Mouse (Mus musculus) stomach, postnatal 0 days (tissue): ENCODE measurements at regions not wholly inside any gene's neighbourhood (a gene's known extent, or its start where the extent isn't known, plus 50 kb on each side); places are given as distances from the start of the nearest gene placed in this dataset.
"Not testable (repeated sequence)": the region's sequence is repeated elsewhere in the genome, so short reads cannot be mapped to it uniquely, and the experiment has no call there.

Experiments
- ATAC-seq: fragments of 200-750 bp; cut with Nextera tagmentation; 2 replicates; pipeline ENCODE4 v1.8.0; 2017; ENCODE audit not compliant: low FRiP score, low TSS enrichment
- DNase-seq: peaks from one replicate; pipeline ENCODE4 v3.0.0-alpha.2; 2016; ENCODE audit warnings: low spot score
- H3K27ac ChIP-seq: fragments of 300-500 bp; sonication (generic); replicated peaks from 2 replicates; pipeline ENCODE4 v1.5.1; 2014; ENCODE audit warnings: mild to moderate bottlenecking, control low read depth
- H3K27me3 ChIP-seq: fragments of 300-500 bp; sonication (generic); 2 replicates; pipeline ENCODE4 v1.6.1; 2014; ENCODE audit warnings: low read length; ENCODE audit not compliant: control insufficient read depth, insufficient read depth
- H3K36me3 ChIP-seq: fragments of 300-500 bp; sonication (generic); 2 replicates; pipeline ENCODE4 v1.6.1; 2014; ENCODE audit warnings: low read length, mixed read lengths; ENCODE audit not compliant: control insufficient read depth, insufficient read depth
- H3K4me1 ChIP-seq: fragments of 300-500 bp; sonication (generic); replicated peaks from 2 replicates; pipeline ENCODE4 v1.6.1; 2014; ENCODE audit warnings: antibody characterized with exemption; ENCODE audit not compliant: control insufficient read depth, insufficient read depth
- H3K4me2 ChIP-seq: fragments of 300-500 bp; sonication (generic); replicated peaks from 2 replicates; pipeline ENCODE4 v1.6.1; 2014; ENCODE audit warnings: low read depth, mild to moderate bottlenecking, control low read depth, moderate library complexity
- H3K4me3 ChIP-seq: fragments of 300-500 bp; sonication (generic); 2 replicates; pipeline ENCODE4 v1.5.1; 2014; ENCODE audit warnings: low read depth, low read length, control low read depth
- H3K9ac ChIP-seq: fragments of 300-500 bp; sonication (generic); 2 replicates; pipeline ENCODE4 v1.6.1; 2014; ENCODE audit warnings: mild to moderate bottlenecking, low read length, control low read depth, mixed read lengths
- H3K9me3 ChIP-seq: fragments of 300-500 bp; sonication (generic); 2 replicates; pipeline ENCODE4 v1.6.1; 2016; ENCODE audit warnings: low read length; ENCODE audit not compliant: control insufficient read depth
- CTCF ChIP-seq: IDR thresholded peaks from 2 replicates; pipeline ENCODE4 v1.5.1; 2016; ENCODE audit warnings: antibody characterized with exemption, low read depth, mild to moderate bottlenecking, moderate library complexity
- WGBS: fragments of 180-500 bp; shearing (Covaris S2); extraction: QIAGEN DNeasy Blood & Tissue Kit; methylation state at CpG from one replicate; pipeline ENCODE4 v1.1.7; 2014; 5-methylcytosine and 5-hydroxymethylcytosine counted together

DNA sequence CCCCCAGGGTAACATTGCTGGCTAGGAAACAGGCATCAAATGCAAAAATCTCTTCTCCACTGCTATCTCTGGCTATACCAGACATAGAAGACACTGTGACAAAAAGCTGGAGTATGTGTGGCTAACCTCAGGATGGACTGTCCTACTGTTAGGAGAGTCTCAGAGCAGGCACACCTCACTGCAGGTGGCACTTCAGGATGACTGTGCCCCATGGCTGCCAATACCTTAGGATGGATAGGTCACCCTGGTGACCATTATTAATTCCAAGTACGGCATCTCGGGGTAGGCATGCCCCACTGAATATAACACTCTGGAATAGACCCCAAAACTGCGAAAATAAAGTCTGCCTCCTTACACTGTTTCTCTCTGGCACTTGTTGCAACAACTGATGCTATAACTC, 68.3 kb upstream of the Gm21119 start:
- ATAC-seq, H3K27ac ChIP-seq, H3K4me1 ChIP-seq, H3K4me2 ChIP-seq, H3K9ac ChIP-seq, H3K27me3 ChIP-seq, DNase-seq, H3K9me3 ChIP-seq, H3K4me3 ChIP-seq, H3K36me3 ChIP-seq: not testable (repeated sequence)
- no CpG with 5 or more reads among the region's 3 CpGs for WGBS

DNA sequence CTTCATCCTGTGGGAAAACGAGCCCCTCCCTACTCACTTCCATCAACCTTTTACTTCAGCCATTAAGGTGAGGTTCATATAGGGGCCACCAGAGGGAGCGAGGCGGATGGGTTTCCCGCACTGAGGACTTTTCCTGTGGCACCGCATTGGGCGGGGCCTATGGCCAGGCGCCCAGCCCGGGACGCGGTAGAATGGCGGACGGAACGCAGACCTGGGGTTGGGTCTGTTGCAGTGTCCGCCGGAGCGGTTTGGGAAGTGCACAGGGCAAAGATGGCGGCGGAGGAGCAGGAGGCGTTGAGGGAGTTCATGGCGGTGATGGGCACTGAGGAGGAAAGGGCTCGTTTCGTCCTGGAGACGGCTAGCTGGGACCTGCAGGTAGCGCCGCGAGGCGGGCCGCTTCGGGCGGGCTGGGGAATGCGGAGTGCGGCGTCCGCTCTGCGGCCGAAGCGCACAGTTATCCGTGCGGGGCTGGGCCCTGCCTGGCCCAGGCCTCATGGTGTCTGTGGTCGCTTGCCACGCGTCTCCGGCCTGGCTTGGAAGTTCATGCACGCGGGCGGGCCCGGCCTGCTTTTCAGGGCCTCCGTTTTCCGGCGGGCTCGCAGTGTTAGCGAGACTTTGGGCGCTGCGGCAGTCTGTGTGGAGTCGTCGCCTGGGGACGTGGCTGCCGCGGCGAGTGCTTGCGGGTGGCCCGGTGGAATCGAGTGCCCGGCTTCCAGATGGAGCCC, 64.5 kb upstream of the Gm21119 start:
- TF ChIP-seq CTCF = peak; percentile 64
- H3K4me1 ChIP-seq, H3K36me3 ChIP-seq, H3K9me3 ChIP-seq, H3K27me3 ChIP-seq: not testable (repeated sequence)
- Histone ChIP-seq H3K27ac (peak overlapping the region; percentile 79), H3K4me2 (peak overlapping the region; percentile 56), H3K9ac (peak overlapping the region; percentile 82), H3K4me3 (peak overlapping the region; percentile 63)
- DNase-seq (peak; percentile 46), ATAC-seq (peak; percentile 100)
- 12% methylated on average over 57 of the region's 64 CpGs for WGBS

GRCm38 (mm10) chr8:20556501-20557181, 58.1 kb upstream of the Gm21119 start:
- not testable (repeated sequence) for H3K4me2 ChIP-seq, H3K4me3 ChIP-seq, DNase-seq, H3K9me3 ChIP-seq, H3K4me1 ChIP-seq, H3K36me3 ChIP-seq, H3K27me3 ChIP-seq, H3K9ac ChIP-seq, H3K27ac ChIP-seq
- WGBS = no CpG with 5 or more reads among the region's 6 CpGs
- peak; percentile 52 for ATAC-seq

- not testable (repeated sequence) for H3K4me1 ChIP-seq, H3K9ac ChIP-seq, H3K36me3 ChIP-seq, H3K9me3 ChIP-seq, H3K4me2 ChIP-seq, H3K27ac ChIP-seq, H3K27me3 ChIP-seq, H3K4me3 ChIP-seq
- WGBS = 71% methylated on average over 7 of the region's 8 CpGs
- DNase-seq (peak; percentile 5), ATAC-seq (peak; percentile 73)
These were observed 57.5 kb upstream of the Gm21119 start for GRCm38 (mm10) chr8:20557184-20557583.

DNA sequence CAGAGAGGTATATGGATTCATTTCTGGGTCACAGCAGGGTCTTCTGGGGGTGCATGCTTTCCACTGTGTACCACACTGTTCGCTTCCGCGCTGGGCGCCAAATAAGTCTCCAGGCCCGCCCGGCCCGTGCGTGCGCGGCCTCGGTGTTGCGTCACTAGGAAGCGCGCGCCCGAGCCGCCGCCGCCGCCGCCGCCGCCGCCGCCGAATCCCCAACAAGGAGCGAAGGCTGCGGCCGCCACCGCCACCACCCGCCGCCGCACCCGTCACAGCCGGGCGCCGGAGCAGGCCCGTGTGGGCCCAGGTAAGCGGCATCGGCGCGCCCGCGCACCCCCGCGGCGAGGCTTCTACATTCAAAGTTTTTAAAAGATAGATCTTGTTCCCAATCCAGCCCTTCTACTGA, 57.1 kb upstream of the Gm21119 start:
- not testable (repeated sequence) for H3K4me1 ChIP-seq, H3K36me3 ChIP-seq, H3K27me3 ChIP-seq, H3K27ac ChIP-seq, H3K9me3 ChIP-seq, H3K4me2 ChIP-seq, H3K9ac ChIP-seq, DNase-seq
- peak overlapping the region; percentile 19; the same call in 1 of the 2 replicates for H3K4me3 ChIP-seq
- WGBS = 50% methylated on average over 42 of the region's 47 CpGs
- ATAC-seq = peak; percentile 98
